Mouse (Mus musculus): ENCODE results near the gene Nfix. TPM values are rescaled to one million over a fixed set of nuclear protein-coding genes. Genes with fewer than 3 reads are reported as not detected.
"Not testable (repeated sequence)": the region's sequence is repeated elsewhere in the genome, so short reads cannot be mapped to it uniquely, and the experiment has no call there.

Gene Nfix
- polyA plus RNA-seq, 1 experiment from 2014 or later = 0.49 TPM

DNA sequence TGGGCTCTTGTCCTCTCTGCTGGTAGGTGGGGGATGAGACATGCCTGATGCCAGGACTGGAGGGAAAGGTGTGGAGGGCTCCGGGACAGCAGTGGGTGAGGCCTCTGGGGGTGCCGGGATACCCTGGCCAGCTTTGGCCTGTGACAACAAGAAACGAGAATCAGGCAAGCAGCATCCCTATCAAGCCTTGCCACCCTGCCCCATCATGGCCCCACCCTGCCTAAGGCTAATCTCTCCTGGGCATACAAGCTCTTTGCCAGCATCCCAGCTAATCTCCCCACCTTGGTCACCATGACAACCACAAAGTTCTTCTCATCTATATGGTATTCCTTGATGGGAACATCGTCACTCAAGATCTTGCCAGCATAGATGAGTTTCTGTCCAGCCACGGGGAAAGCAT, 38.4 kb upstream of the Nfix start:
- 88% methylated on average over 5 of the region's 5 CpGs for WGBS
- no peak overlapping the region for H3K4me3 ChIP-seq
- H3K4me1 ChIP-seq = peaks cover 44% of the 10 kb centered on the region
- no peaks in the 10 kb centered on the region for H3K9me3 ChIP-seq (replicated peaks)
- DNase-seq (ENCODE audit: low spot score) = no peak
- no peak overlapping the region for H3K27ac ChIP-seq (replicated peaks)
- H3K36me3 ChIP-seq = peaks cover 83% of the 10 kb centered on the region
- no peaks in the 10 kb centered on the region for H3K27me3 ChIP-seq (ENCODE audit: low read depth, poor library complexity, severe bottlenecking)

DNA sequence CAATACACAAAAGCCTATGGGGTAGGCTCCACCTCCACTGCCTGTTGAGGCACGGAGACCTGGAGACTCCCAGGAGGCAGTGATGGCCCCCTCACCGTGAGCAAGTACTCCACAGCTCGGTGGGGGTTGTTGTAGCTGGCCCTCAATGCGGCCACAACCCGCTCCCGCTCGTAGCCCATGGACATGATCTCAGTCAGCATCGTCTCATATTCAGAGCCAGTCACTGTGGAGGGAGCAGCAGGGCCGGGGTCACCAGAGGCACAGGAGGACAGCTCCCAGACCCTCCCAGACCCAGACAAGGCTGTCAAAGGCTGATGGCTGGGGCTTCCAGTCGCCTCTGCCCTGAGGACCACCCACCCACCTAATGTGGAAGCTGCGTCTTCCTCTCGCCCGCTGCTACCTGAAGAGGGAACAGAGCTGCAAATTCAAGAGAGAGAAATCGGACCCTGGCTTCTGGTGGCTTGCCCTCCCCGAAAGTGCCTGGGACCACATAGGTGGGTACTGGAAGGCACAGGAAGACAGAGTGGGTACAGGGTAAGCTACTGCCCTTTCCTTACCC, 37.8 kb upstream of the Nfix start:
- H3K4me1 ChIP-seq = peaks cover 44% of the 10 kb centered on the region
- no peaks in the 10 kb centered on the region for H3K9me3 ChIP-seq (replicated peaks)
- H3K4me3 ChIP-seq = 0 out of 2 replicates have a peak overlapping the region, but pooled peaks have one; percentile 26
- H3K27ac ChIP-seq (replicated peaks) = no peak overlapping the region
- no peaks in the 10 kb centered on the region for H3K27me3 ChIP-seq (ENCODE audit: low read depth, poor library complexity, severe bottlenecking)
- 88% methylated on average over 15 of the region's 15 CpGs for WGBS
- DNase-seq (ENCODE audit: low spot score) = no peak
- peaks cover 80% of the 10 kb centered on the region for H3K36me3 ChIP-seq

DNA sequence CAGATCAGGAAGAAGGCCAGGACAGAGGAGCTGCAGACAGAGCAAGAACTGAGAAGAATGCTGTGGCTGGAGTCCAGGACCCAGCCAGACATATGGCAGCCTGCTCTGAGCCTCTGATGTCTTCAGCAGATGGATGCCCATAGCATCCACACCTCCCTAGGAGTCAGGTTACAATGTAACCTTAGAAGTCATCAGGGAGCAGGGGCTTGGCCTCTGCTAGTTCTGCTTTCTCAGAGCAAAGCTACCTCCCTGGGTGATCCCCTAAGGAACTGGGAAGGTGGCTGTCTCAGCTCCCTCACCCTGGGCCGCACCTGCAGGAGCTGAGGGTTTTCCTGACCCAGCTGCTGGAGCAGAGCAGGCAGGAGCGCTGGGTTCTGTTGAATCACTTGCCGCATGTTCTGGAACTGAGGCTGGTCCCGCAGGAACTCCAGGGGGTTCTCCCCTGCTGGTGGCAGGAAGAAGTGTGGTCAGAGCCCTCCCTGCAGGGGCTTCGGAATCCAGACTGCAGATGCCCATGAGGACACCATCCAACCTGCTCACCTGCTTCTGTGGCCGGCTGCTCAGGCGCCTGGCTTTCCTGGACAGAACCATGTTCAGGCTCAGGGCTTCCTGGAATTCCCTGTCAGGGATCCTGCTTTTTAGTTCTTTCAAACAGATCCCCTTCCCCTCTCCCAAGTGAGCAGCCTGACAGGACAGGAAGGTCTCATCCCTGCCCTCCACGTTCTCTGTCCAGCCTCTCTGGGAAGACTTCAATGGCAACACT, 37.2 kb upstream of the Nfix start:
- Histone ChIP-seq H3K9me3 (replicated peaks) (no peaks in the 10 kb centered on the region), H3K4me1 (peaks cover 42% of the 10 kb centered on the region), H3K27ac (replicated peaks) (no peak overlapping the region), H3K27me3 (ENCODE audit: low read depth, poor library complexity, severe bottlenecking) (no peaks in the 10 kb centered on the region), H3K36me3 (peaks cover 74% of the 10 kb centered on the region), H3K4me3 (no peak overlapping the region)
- DNase-seq (ENCODE audit: low spot score) = no peak
- 63% methylated on average over 8 of the region's 8 CpGs for WGBS

DNA sequence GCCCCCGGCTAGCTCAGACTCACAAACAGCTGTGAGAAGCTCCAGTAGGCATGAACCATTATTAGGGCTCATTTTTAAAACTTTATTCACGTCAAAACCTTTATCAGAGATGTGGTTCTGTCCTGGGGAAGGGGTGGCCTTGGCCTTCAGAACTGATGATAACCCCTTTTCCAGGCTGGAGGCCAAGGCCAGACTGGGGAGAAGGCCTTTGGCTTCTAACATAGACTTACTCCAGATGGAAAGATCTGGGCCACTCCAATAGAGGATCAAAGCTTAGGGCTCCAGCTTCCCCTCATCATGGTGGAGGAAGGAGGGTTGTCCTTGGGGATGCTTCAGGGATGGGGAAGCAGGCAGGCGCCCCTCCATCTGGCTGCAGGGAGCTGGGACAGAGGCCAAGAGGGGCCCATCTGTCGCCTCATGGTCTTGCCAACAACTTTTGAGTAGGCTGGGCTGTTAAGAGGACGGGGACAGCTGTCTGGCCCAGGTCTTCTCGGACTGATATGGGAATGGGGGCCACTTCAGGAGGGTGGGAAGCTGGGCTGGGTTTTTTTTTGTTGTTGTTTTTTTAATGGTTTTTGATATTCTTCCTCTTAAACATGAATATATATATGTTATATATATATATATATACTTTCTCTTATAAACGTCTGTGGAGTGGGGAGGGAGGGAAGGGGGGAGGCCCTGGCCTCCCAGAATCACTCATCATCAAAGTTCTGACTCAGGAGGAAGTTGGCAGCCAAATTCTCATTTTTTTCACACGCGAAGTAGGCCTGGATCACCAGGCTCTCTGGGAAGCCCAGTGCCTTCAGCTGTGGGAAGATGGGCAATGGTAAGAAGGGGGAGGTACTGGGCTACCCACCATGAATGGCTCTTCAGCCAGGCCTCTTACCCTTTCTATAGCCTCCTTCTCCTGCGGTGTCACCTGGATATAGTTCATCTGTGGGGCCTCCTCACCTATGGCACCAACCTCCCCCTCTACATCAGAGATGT, 35.0 kb upstream of the Nfix start:
- Histone ChIP-seq H3K27ac (replicated peaks) (no peak overlapping the region), H3K9me3 (replicated peaks) (no peaks in the 10 kb centered on the region; the same call in 1 of the 2 replicates), H3K36me3 (peaks cover 60% of the 10 kb centered on the region), H3K27me3 (ENCODE audit: low read depth, poor library complexity, severe bottlenecking) (no peaks in the 10 kb centered on the region), H3K4me3 (no peak overlapping the region), H3K4me1 (peaks cover 41% of the 10 kb centered on the region)
- WGBS = 88% methylated on average over 10 of the region's 10 CpGs
- no peak for DNase-seq (ENCODE audit: low spot score)

DNA sequence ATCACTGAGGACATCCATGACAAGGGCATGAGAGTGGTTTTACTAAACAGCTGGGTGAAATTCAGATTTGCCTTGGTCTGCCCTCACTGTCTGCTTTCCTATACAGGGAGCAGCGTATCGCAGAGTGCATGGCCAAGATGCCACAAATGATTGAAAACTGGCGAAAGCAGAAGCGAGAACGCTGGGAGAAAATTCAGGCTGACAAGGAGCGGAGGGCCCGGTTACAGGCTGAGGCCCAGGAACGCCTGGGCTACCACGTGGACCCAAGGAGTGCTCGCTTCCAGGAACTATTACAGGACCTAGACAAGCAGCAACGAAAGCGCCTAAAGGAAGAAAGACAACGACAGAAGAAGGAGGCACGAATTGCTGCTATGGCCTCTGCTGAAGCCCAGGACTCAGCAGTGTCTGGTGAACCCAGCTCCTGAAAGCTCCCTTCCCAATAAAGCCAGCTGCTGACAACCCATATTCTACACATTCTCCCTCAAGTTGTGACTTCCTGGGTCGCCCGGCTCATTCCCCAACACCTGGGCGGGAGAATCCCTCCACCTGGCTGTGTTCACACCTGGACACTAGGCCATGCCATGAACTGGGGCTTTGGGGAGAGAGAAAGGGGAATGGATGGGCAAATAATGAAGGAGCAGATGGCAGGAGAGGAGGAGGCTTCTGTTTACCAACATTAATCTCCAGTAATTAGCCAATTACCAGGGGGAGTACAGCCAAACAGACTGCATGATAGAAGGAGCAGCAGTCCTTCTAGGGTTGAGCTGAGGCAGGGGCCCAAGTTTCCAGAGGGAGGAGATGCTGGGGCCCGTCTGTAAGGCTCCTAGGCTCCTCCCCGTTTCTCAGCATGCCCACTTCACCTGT, 34.1 kb upstream of the Nfix start:
- 90% methylated on average over 19 of the region's 19 CpGs for WGBS
- peak overlapping the region; percentile 99 for H3K4me3 ChIP-seq
- H3K36me3 ChIP-seq = peaks cover 59% of the 10 kb centered on the region
- no peak overlapping the region for H3K27ac ChIP-seq (replicated peaks)
- no peaks in the 10 kb centered on the region for H3K27me3 ChIP-seq (ENCODE audit: low read depth, poor library complexity, severe bottlenecking)
- DNase-seq (ENCODE audit: low spot score) = no peak
- peaks cover 32% of the 10 kb centered on the region for H3K4me1 ChIP-seq
- no peaks in the 10 kb centered on the region; the same call in 1 of the 2 replicates for H3K9me3 ChIP-seq (replicated peaks)

DNA sequence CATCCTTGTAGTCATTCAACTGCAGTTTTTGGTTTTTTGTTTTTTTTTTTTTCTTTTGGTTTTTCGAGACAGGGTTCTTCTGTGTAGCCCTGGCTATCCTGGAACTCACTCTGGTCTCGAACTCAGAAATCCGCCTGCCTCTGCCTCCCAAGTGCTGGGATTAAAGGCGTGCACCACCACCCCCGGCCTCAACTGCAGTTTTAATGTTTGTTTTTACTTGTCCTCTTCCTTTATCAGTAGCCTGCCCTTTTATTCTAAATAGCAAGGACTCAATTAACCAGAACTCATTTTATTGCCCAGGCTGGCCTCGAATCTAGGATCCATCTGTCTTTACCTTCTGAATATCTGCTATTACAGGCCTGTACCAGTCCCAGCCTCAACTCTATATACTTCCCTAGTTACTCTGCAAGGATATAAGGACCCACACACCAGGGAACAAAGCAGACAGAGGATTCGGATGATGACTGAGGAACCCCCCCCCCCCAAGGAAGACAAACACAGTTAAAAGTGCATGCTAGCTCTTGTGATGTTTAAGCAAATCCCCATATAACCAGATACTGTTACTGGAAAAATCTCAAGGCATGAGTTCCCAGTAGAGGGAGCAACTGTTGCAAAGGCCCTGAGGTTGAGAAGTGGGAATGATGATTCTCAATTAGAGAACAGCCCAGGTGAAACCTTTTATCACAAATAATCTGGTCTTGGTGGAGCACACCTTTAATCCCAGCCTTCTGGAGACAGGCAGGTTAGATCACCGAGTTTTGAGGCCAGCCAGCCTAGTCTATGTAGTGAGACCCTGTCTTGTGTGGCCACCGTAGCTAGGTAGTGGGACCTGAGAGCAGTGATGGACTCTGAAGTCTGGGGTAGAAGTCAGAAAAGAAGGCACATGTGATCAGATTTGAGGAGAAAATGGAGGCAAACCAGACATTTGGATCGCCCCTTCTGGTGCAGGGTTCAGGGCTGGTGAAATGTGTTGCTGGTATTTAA, 32.9 kb upstream of the Nfix start:
- H3K27me3 ChIP-seq (ENCODE audit: low read depth, poor library complexity, severe bottlenecking) = no peaks in the 10 kb centered on the region
- peak overlapping the region; percentile 99 for H3K27ac ChIP-seq (replicated peaks)
- H3K9me3 ChIP-seq (replicated peaks) = no peaks in the 10 kb centered on the region; the same call in 1 of the 2 replicates
- WGBS = 75% methylated on average over 10 of the region's 10 CpGs
- H3K4me1 ChIP-seq = peaks cover 21% of the 10 kb centered on the region
- DNase-seq (ENCODE audit: low spot score) = no peak
- peak overlapping the region; percentile 99 for H3K4me3 ChIP-seq
- H3K36me3 ChIP-seq = peaks cover 48% of the 10 kb centered on the region

DNA sequence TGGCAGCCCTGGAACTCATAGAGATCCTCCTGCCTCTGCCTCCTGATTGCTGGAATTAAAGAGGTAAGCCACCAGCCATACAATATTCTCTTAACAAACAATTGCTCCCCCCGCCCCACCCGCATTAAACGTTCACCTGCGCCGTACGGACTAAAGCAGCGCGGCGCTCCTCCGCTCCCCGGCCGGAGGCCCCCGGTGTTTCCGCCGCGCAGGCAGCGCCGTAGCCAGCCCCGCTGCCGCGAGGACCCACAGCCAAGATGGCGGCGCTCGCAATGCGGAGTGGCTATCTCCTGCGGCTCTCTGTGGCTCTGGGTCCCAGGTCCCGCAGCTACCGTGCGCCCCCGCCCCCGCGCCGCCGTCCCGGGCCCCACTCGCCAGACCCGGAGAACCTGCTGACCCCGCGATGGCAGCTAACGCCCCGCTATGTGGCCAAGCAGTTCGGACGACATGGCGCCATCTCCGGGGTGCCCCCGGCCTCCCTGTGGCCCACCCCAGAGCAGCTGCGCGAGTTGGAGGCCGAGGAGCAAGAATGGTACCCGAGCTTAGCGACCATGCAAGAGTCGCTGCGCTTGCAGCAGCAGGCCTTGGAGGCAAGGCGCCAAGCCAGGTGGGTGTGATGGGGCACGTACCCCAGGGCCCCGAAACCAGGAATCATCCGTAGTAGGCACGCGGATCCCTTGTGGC, 32.0 kb upstream of the Nfix start:
- H3K27ac ChIP-seq (replicated peaks) = peak overlapping the region; percentile 99
- peak overlapping the region; percentile 99 for H3K4me3 ChIP-seq
- no peaks in the 10 kb centered on the region; the same call in 1 of the 2 replicates for H3K9me3 ChIP-seq (replicated peaks)
- peaks cover 39% of the 10 kb centered on the region for H3K36me3 ChIP-seq
- no peaks in the 10 kb centered on the region for H3K27me3 ChIP-seq (ENCODE audit: low read depth, poor library complexity, severe bottlenecking)
- DNase-seq (ENCODE audit: low spot score) = peak; percentile 84
- peaks cover 13% of the 10 kb centered on the region for H3K4me1 ChIP-seq
- WGBS = 2% methylated on average over 59 of the region's 59 CpGs

DNA sequence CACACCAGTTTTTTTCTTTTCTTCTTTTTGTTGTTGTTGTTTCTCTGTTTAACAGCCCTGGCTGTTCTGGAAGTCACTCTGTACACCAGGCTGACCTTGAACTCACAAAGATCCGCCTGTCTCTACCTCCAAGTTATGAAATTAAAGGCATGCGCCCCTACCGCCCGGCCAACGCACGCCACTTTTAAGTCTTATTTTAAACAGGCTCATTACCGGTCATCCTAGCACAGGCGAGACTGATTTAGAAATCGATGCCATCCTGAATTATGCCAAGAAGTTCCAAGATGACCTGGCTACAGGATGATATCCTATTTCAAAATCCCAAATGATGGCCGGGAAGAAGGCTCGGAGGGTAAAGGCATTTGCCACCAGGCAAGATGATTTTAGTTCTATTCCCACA, 31.3 kb upstream of the Nfix start, which contains the start of gene Gadd45gip1:
Gene Gadd45gip1 (plus strand): TSS at position 33 of the 400 bp plus-strand sequence.
- Histone ChIP-seq H3K4me3 (peak within 1 kb of the TSS; percentile 99), H3K4me1 (peaks cover 8% of the 10 kb centered on the region), H3K9me3 (replicated peaks) (no peaks in the 10 kb centered on the region; the same call in 1 of the 2 replicates), H3K27me3 (ENCODE audit: low read depth, poor library complexity, severe bottlenecking) (no peaks in the 10 kb centered on the region), H3K27ac (replicated peaks) (peak within 1 kb of the TSS; percentile 99), H3K36me3 (peaks cover 32% of the 10 kb centered on the region)
- WGBS = 82% methylated on average over 11 of the region's 11 CpGs
- DNase-seq (ENCODE audit: low spot score) = no peak

DNA sequence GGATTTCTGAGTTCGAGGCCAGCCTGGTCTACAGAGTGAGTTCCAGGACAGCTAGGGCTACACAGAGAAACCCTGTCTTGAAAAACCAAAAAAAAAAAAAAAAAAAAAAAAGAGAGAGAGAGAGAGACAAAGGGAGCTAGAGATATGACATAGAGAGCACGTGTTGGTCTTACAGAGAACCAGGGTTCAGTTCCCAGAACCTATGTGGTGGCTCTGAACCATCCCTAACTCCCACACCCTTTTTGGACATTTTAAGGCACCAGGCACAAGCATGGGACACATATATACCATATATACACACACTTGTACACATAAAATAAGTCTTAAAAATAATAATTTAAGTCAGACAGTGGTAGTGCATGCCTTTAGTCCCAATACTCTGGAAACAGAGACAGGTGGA, 26.4 kb upstream of the Nfix start:
- H3K4me3 ChIP-seq; DNase-seq (ENCODE audit: low spot score); H3K27ac ChIP-seq (replicated peaks); H3K36me3 ChIP-seq; H3K9me3 ChIP-seq (replicated peaks): not testable (repeated sequence)
- Histone ChIP-seq H3K4me1 (peaks cover 16% of the 10 kb centered on the region), H3K27me3 (ENCODE audit: low read depth, poor library complexity, severe bottlenecking) (peaks cover 35% of the 10 kb centered on the region)
- 87% methylated on average over 2 of the region's 2 CpGs for WGBS

DNA sequence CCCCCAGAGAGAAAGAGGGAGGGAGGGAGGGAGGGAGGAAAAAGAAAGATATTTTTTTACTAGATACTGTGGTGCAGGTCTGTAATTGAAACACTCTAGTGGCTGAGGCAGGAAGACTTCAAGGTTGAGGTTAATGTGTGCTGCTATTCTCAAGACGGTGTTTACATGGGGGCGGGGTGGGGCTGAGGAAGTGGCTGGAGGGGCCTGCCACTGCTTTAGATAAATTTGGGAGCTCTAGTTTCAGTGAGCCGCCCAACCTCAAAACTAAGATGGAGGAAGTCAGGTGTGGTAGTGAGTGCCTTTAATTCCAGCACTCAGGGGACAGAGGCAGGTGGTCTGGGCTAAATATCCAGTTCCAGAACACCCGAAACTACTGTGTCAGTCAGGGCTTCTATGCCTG, 25.5 kb upstream of the Nfix start:
- peaks cover 39% of the 10 kb centered on the region for H3K27me3 ChIP-seq (ENCODE audit: low read depth, poor library complexity, severe bottlenecking)
- H3K27ac ChIP-seq (replicated peaks) = no peak overlapping the region
- WGBS = 76% methylated on average over 4 of the region's 4 CpGs
- no peak for DNase-seq (ENCODE audit: low spot score)
- no peak overlapping the region for H3K4me3 ChIP-seq
- H3K4me1 ChIP-seq = peaks cover 16% of the 10 kb centered on the region
- H3K9me3 ChIP-seq (replicated peaks) = no peaks in the 10 kb centered on the region
- no peaks in the 10 kb centered on the region for H3K36me3 ChIP-seq

Data from midbrain, embryonic 10.5 days (tissue).